Mouse (Mus musculus) liver, embryonic 14.5 days (tissue): ENCODE data around the gene Phf13.

Experiments used
- CTCF ChIP-seq: IDR thresholded peaks from 2 replicates; pipeline ENCODE4 v1.5.1; 2016; ENCODE audit warnings: antibody characterized with exemption, low read depth, control low read depth
- EP300 ChIP-seq: IDR thresholded peaks from 2 replicates; pipeline ENCODE4 v1.6.1; 2016; ENCODE audit warnings: antibody characterized with exemption, low read depth

DNA sequence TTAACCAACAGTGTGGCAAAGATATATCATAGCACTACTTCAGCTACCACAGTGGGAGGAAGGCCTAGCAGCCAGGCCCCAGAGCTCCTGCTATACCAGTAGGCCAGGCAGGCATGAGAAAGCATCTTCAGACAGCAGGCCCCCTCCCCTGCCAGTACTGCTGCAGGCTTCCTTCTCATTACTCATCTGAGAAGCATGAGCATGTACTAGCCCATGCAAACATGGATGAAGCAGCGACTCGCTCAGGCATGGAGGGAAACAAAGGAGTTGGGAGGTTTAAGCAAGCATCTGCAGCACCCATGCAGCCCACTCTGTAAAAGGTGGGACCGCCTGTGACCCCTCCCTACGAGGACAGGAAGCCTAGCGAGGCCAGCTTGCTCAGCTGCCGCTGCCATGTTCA lies 23.0 kb upstream of the Phf13 start:
- TF ChIP-seq CTCF, result no peak
- no peak for TF ChIP-seq EP300
